Mouse (Mus musculus) adrenal gland, adult 8-10 months (tissue): ENCODE results near the gene Snx17. TPM values are rescaled to one million over a fixed set of nuclear protein-coding genes. Genes with fewer than 3 reads are reported as not detected.

Experiments used
- DNase-seq: peaks from one replicate; pipeline ENCODE4 v3.0.0; 2022
- total RNA-seq, 4 experiments: library from RNA; stranded (reverse); gene quantifications; 2 replicates each; pipeline ENCODE4 v1.2.4; 2022

Snx17 gene
- total RNA-seq, 4 experiments from 2014 or later: 109 to 135 (median 126) TPM

GRCm38 (mm10) chr5:31240637-31241521 lies 47.9 kb downstream of the Snx17 start, which contains the start of the genes Nrbp1 and Gm9970:
Nrbp1 (plus strand) TSS chr5:31240864.
Gm9970 (minus strand) TSS chr5:31241232.
- peak; percentile 93 for DNase-seq

DNA sequence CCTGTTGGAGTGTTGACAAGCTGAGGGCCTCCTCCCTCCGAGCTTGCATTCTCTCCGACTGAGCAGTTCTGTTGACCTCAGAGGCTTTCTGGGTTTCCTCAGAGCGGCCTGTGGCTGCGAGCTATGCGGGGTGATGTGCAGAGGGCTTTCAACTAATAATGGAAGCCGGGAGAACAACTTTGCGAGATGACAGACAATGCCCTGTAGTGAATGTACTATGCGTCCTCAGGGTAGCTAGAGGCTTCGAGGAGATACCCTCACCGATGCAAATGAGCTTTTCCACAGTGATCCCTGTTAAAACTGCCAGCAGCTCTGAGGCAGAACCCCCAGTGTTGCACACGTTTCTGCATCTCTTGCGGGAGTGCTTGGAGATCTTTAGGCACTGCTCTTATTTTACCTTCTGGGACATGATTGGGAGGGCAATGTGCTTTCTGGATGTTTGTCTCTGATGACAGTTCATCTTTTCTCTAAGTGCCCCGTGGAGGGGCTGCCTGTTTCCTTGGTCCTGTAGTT lies 48.6 kb downstream of the Snx17 start:
- DNase-seq: no peak

DNA sequence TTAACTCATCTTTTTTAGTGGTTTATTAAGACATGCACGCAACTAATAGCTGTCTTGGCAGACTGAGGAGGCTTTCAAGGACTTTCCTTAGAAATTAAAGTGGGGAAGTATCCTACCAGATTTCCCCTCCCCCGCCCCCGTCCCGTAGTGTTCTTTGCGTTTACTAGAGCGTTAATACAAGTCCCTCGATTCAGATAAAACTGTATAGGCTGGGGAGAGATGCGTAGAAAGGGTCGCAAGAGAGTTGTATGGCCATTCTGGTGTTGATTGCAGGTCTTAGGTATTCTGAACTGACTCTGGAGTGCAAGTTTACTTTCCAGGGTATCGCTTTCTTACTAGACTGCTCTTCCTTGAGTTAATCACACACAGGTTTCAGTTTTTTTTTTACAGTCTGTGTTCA lies 49.2 kb downstream of the Snx17 start:
- no peak for DNase-seq

Other genes starting within 250 kb of the Snx17 start
- gene Cgref1, start 247.6 kb upstream of the Snx17 start, total RNA-seq: 1 to 10 TPM; 1.0 to 3.0 (median 1.8) TPM
- gene Preb, start 232.9 kb upstream of the Snx17 start, total RNA-seq: 100 to 1,000 TPM; 129 to 211 (median 186) TPM
- 1 to 10 TPM; 1.0 to 2.5 (median 1.4) TPM for gene Tcf23, start 224.6 kb upstream of the Snx17 start, total RNA-seq
- 100 to 1,000 TPM; 122 to 138 (median 130) TPM for gene Atraid, start 144.9 kb upstream of the Snx17 start, total RNA-seq
- 10 to 100 TPM; 33.5 to 46.4 (median 38.1) TPM for gene Slc5a6, start 144.3 kb upstream of the Snx17 start, total RNA-seq
- 10 to 100 TPM; 23.1 to 52.0 (median 33.6) TPM for gene Cad, start 138.4 kb upstream of the Snx17 start, total RNA-seq
- gene Dnajc5g, start 86.9 kb upstream of the Snx17 start, total RNA-seq: not detected
- under 1 TPM in 1 of 4 experiments, not detected in 3; 0.28 TPM for gene Slc30a3, start 85.0 kb upstream of the Snx17 start, total RNA-seq
- gene Trim54, start 76.5 kb upstream of the Snx17 start, total RNA-seq: not detected
- gene Ucn, start 54.4 kb upstream of the Snx17 start, total RNA-seq: not detected
- gene Mpv17, start 39.0 kb upstream of the Snx17 start, total RNA-seq: 10 to 100 TPM; 63.7 to 83.4 (median 76.4) TPM
- gene Gm29609, start 13.3 kb upstream of the Snx17 start, total RNA-seq: 1 to 10 TPM in 3 of 4 experiments, under 1 TPM in 1; 0.41 to 3.9 (median 2.9) TPM
- gene Gtf3c2, start 13.1 kb upstream of the Snx17 start, total RNA-seq: 10 to 100 TPM; 65.5 to 98.8 (median 71.9) TPM
- 10 to 100 TPM; 34.5 to 44.5 (median 38.9) TPM for gene Eif2b4, start 203 bp downstream of the Snx17 start, total RNA-seq
- 10 to 100 TPM; 23.8 to 41.1 (median 37.2) TPM for gene Zfp513, start 9.1 kb downstream of the Snx17 start, total RNA-seq
- gene Ppm1g, start 27.5 kb downstream of the Snx17 start, total RNA-seq: 100 to 1,000 TPM in 3 of 4 experiments, 10 to 100 TPM in 1; 93.5 to 125 (median 105) TPM
- gene Nrbp1, start 47.6 kb downstream of the Snx17 start, total RNA-seq: 100 to 1,000 TPM in 2 of 4 experiments, 10 to 100 TPM in 2; 85.7 to 104 (median 96.6) TPM
- gene Gm9970, start 48.0 kb downstream of the Snx17 start, total RNA-seq: under 1 TPM in 3 of 4 experiments, not detected in 1; 0.56 to 0.81 (median 0.59) TPM
- gene Krtcap3, start 58.5 kb downstream of the Snx17 start, total RNA-seq: 1 to 10 TPM; 3.8 to 9.2 (median 4.6) TPM
- 10 to 100 TPM; 38.1 to 62.4 (median 49.5) TPM for gene Ift172, start 97.9 kb downstream of the Snx17 start, total RNA-seq
- 10 to 100 TPM in 2 of 4 experiments, 1 to 10 TPM in 2; 6.6 to 15.1 (median 10.6) TPM for gene Fndc4, start 102.9 kb downstream of the Snx17 start, total RNA-seq
- gene Gckr, start 104.2 kb downstream of the Snx17 start, total RNA-seq: under 1 TPM in 3 of 4 experiments, not detected in 1; 0.26 to 0.70 (median 0.49) TPM